Mouse (Mus musculus) activated CD4-positive, CD25-positive, alpha-beta regulatory T cell, adult 4 months (primary cell): ENCODE measurements around the gene Spata48. TPM values are rescaled to one million over a fixed set of nuclear protein-coding genes. Genes with fewer than 3 reads are reported as not detected.

Experiments used
- ATAC-seq: one replicate; pipeline ENCODE4 v1.8.0; 2017
- polyA plus RNA-seq, 2 experiments: library from polyadenylated mRNA; unstranded; fragments of 100-300 nt; shearing (Covaris generic); gene quantifications; one replicate each; pipeline ENCODE4 v1.2.1; 2017

The Spata48 gene
- 1 to 10 TPM in 1 of 2 experiments, under 1 TPM in 1; 0.34 to 1.2 TPM for polyA plus RNA-seq

DNA sequence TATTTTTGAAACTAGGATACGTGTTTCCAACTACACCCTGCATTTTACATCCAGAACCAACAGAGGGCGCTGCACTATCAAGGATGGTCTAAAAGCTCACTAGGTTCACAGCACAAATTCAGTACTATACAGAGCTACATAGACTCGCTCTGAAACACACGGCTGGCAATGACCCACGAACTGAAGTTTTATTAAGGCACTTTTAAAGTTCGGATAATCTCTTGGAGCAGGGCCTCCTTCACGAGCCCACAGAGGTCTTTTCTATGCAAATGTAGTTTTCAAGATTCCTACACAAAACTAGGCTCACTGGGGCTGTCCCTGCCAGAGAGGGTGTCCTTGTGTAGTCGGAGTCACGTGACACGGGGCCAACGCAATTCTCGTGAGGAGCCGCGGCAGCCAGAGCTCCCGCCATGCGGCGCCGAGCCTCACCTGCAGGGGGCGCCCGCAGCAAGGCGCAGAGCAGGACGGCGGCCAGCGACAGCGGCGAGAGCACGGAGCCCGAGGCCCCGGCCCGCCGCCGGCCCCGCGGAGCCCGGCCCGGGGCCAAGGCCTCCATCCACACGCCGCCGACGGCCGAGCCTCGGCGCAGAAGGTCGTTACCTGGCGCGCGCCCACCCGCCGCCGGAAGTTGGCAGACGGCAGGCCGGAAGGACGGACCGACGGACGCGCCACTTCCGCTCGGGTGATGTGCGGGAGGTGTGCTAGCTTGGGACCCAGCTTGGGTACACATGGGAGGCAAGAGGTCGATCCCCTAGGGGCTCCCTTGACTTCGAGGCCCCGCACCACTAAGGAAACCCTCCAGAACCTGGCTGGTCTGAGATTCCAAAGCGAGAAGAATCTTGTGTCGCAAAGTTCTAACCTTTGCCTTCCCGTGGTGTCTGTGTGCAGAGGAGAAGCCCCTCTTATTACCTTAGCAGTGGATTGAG, at the start of gene Spata48, which contains the start of gene Zpbp:
TSS of gene Spata48 (plus strand) at position 460 of the 926 bp plus-strand sequence.
TSS of gene Zpbp (minus strand) at position 774 of the 926 bp plus-strand sequence.
- peak; percentile 92 for ATAC-seq

DNA sequence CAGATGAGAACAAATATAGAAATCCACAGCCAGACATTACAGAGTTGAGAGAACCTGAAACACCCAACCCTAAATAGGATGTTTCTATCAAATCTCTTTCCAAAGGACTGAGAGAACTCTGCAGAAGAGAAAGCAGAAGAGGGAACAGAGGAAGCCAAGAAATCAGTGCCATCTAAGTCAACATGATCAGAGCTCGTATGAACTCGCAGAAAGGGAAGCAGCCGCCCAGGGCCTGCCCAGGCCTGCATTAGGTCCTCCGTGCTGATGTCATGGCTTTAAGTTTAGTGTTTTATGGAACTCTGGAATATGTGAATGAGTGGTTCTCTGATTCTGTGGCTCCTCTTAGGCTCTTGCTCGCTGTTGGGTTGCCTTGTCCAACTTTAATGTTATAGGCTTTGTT, 47.7 kb upstream of the Spata48 start:
- ATAC-seq = no peak

- no peak for ATAC-seq
Measured at GRCm38 (mm10) chr11:11417356-11417755, 44.5 kb upstream of the Spata48 start.

DNA sequence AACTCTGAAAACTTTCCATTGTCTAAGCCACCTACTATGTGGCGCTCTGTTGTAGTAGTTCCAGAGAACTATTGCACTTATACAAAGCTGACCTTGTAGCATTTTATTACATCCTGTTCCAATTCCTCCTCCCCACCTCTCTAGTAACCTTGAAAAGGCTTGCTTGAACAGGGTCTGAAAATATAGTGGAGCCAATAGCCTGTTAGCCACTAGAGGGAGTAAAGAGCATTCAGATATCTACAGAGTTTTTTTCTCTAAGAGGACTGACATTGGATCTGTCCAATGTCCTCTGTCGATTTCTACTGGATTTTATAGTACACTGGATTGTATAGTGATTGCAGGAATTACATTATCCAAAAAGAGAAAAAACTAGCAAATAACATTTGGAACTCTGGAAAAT, 6.9 kb upstream of the Spata48 start:
- no peak for ATAC-seq

DNA sequence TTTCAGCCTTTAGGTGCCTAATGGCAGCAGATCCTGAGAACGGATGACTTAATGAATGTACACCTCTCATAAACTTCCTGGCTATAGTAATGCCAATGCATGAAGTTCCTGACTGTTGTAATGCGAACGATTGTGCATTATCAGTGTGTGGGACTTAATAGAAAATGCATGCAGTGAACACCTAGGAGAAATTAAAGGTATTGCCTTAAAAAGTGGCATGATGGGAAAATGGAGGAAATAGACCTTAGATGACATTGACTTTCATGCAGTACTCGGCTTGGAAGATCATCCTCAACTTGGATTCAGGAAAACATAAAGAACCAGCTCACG, 632 bp downstream of the Spata48 start:
- no peak for ATAC-seq

DNA sequence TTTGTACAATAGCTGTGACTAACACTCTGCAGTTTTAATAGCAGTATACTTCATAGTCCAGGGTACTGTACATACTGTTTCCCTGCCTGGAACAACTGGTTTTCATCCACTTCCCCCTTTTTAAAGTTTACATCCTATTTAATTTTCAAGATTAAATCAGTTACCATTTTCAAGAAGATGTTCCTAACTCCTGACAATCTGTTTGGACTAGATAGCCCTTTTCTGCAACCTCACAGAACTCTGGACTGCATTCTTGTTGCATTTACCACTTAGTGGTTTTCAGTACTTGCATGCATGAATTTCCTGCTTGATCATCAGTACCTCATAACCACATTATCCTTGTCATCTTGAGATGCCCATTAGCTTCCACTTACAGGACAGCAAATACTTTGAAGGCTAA, 7.0 kb downstream of the Spata48 start:
- ATAC-seq = no peak

- ATAC-seq = no peak
Measured at GRCm38 (mm10) chr11:11484378-11484777, 22.5 kb downstream of the Spata48 start.

- ATAC-seq = no peak
Measured at GRCm38 (mm10) chr11:11492044-11492443, 30.1 kb downstream of the Spata48 start.

GRCm38 (mm10) chr11:11495697-11496096, 33.8 kb downstream of the Spata48 start:
- no peak for ATAC-seq

DNA sequence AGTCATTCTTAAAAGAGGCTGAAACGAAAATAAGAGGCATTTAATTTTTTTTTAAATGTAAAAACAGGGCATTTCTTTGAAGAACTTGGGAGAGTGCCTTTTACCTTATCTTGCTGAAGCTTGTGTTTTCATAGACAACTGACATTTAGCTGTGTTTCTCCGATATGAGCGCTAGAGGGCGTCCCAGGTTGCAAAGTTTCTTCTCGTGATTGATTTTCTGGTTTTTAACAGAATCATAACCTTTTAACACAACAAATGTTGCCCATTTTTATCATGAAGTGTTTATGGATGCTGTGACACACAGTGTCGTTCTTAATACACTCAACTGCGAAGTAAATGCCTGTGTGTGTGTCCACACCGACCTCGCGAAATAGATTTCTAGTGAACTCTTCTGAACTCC, 38.0 kb downstream of the Spata48 start:
- peak; percentile 68 for ATAC-seq

- peak; percentile 89 for ATAC-seq
Measured at GRCm38 (mm10) chr11:11506187-11506586, 44.3 kb downstream of the Spata48 start.

GRCm38 (mm10) chr11:11509413-11509812, 47.5 kb downstream of the Spata48 start:
- no peak for ATAC-seq

DNA sequence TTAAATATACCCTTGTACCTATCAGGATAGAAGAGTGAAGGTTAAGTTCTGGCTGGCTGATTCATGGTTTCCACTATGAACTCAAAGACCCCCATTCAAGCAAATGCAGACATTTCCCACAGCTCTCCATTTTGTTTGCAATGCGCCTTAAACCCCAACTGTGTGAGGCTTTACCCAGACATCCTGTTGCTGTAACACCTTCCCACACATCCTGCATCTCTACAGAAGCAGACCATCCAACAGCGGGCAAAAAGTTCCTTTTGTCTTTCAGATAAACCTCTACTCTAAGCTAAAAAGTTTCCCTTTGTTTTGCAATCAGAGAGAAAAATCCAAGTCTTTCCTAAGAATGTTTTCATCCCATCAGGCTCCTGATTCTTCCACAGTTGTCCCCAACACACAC, 50.2 kb downstream of the Spata48 start:
- ATAC-seq = peak; percentile 83

- ATAC-seq = peak; percentile 47
Measured at GRCm38 (mm10) chr11:11513008-11513799, 51.3 kb downstream of the Spata48 start.

DNA sequence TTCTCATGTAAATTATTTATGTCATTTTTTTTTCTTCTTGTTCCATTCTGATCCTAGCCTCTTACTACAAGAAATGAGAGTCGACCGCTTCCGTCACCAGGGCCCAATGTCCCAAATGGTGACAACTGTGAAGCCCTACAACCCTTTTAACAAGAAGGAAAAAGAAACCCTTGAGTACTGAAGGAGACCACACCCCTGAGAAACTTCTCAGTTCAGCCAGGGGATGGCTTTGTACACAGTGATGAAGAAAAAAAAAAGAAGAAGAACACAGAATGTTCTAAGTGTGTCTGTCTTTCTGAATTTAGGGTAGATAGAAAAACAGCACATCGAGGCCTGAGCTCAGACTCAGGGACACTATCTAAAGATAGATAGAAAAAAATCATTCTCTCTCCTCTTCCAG, 53.0 kb downstream of the Spata48 start:
- no peak for ATAC-seq

DNA sequence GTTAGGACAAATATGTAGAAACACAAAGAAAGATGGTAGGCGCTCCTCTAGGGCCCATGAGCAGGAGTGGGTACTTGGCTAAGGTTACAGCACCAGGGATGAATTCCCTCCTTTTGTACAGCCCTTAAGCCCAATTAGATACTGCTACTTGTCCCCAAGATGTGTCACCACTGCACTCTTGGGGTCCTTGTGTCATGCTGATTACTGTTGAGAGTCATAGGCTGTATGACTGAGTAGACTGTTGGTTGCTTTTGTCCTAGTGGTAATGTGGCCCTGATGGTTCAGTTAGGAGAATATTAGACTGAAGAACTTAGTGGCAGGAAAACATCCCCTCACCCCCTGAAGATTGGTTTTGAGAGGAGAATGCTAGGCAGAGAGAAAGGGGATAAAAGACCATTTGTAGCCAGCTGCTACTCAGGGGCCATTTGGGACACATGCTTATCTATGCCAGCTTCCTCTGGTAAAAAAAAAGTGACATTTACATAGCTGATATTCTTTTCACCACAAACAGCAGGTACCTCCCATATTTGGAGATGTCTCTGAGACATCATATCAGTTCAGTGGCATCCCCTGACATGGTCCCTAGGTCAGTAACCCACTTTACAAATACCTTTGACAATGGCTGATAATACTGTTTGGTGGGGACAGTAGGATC, 56.0 kb downstream of the Spata48 start:
- ATAC-seq = no peak

GRCm38 (mm10) chr11:11519255-11520243, 57.7 kb downstream of the Spata48 start:
- ATAC-seq = peak; percentile 35

- peak; percentile 88 for ATAC-seq
Measured at GRCm38 (mm10) chr11:11521908-11522441, 60.1 kb downstream of the Spata48 start.

DNA sequence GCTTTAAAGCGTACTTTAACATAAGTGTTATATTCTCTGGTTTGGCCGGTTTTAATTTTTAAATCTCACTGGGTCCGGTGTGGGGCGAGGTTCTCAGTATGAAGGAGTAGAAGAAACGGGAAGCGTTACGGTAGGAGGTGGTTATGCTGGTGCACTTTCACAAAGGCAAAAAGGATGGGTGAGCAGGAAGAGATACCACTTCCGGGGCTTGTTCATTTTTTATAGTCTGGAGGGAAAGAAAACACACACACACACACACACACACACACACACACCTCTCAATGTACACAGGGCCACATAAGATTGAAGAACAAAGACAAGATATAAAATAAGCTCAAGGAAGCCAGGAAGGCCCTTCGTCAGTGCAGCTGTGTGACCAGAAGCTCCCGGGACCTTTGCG, 66.9 kb downstream of the Spata48 start:
- peak; percentile 88 for ATAC-seq

- peak; percentile 18 for ATAC-seq
Measured at GRCm38 (mm10) chr11:11529165-11529564, 67.3 kb downstream of the Spata48 start.

GRCm38 (mm10) chr11:11530126-11530525, 68.2 kb downstream of the Spata48 start:
- no peak for ATAC-seq
